Mouse (Mus musculus) thymus, postnatal 4 days (tissue): ENCODE measurements around the gene Lrrc32.

Source experiments
- DNase-seq: peaks from one replicate; pipeline ENCODE4 v3.0.0; 2021

Gene Lrrc32

DNA sequence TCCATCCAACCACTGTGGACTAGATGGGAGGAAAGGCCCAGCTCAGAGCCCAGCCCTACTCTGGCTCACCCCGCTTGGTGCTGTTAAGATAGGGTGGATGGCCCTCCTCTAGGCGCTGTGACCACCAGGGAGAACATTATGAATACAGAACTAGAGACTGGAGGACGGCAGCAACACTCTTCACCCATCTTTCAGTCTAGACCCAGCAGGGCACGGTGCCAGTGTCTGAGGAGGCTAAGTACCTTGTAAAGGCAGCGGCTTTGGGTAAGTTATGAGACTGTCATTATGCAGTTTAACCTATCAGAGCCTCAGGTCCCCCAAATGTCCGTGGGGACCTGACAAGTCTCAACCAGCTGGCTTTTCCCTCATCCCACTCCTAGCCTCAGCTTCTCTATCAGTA lies at the start of gene Lrrc32:
Lrrc32 (plus strand) TSS at position 153 of the 400 bp plus-strand sequence.
- DNase-seq, result peak; percentile 63

DNA sequence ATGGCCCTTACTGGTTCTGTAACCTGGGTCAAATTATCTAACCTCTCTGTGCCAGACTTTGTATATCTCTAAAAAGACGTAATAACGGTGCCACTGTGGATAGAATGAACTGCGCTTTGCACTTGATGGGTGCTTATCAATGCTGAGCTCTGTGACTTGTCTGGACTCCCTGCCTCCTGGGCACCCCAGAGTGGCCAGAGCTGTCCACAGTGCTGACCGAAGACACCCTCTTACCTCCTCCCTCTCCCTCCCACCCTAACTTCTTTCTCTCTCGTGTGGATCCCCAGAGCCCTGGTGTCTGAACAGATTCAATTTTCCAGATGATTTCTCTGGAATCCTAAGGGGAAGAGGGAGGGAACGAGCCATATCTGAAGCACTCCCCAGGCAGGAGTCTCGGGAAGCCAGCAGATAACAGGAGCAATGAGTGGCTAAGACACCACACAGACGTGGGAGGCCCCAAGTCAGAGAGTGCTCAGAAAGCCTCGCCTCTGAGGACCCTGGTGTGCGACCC lies 49.1 kb upstream of the Lrrc32 start, which contains the start of gene Gucy2d:
Gucy2d (plus strand) TSS at position 461 of the 511 bp plus-strand sequence.
- DNase-seq, result no peak

DNA sequence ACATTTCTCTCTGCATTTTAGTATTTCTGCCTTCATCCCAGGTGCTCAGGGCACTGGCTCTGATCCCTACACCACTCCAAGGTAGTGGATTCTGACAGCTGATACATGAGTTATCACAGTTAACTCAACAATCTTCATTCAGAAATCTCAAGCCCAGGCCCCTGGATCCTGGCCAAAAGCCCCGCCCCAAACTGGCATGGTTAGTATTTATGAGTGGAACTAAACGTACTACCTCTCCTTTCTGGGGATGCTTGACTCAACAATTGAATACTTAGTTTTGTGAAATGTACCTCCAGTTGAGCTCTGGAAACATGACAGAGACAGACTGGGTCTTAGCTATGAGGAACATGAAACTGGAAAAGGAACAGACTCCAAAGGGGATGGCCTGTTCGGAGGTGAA lies 42.2 kb upstream of the Lrrc32 start:
- DNase-seq, result no peak

DNA sequence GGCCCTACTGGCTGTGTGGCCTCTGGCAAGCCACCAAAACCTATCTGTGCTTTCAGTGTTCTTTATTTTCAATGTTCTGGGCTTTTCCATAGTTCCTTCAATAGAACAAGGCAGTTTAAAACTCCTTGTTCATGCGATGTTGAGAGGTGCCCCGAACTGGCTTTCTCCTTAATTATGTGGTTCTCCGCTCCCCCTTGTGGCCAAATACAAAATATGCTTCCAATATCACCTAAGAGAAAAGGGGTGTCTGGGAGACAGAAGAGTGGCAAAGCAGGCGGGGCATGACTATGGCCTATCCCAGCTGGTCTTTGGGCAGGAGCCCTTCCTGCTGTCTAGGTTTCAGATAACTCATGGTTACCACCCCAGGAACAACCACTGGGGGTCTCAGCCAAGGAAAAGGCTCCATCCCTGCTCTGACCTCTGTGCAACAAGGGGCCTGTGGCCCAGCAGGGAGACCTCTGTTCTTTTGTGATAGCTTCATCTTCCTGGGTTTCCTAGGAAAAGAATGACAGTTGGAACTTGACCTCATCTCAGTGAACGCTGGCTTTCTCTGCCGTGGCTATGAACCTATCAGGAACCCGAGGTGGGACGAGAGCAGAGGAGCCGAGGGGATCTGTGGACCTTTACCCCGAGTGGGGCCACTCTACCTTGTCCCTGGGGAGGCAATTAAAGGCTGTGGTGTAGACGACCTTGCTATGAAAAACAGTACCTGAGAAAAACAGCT lies 41.3 kb upstream of the Lrrc32 start:
- DNase-seq, result peak; percentile 37

DNA sequence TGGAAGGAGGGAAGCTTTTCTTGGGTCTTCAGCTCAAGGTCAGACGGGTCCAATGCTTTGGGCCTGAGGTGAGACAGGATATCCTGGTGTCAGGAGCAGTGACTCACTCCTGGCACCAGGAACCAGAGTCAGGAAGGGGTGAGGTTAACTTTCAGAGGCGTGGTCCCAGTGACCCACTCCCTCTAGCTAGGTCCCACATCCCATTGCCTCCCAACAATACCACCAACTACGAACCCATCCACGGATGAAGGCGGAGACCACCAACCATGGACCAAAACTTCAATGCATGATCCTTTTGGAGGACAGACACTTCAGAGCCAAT lies 40.8 kb upstream of the Lrrc32 start:
- no peak for DNase-seq

DNA sequence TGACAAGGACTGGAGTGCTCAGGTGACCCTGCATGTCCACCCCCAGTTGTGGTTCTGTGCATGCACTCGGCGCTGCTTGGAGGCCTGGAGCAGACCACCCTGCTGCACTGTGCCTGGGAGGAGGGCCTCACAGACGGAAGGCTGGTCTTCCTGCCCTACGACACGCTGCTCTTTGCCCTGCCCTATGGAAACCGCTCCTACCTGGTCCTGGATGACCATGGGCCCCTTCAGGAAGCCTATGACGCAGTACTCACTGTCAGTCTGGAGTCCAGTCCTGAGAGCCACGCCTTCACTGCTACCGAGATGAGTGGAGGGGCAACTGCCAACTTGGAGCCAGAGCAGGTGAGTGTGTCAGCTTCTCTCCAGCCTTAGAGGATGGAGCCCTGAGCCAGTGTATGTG lies 39.4 kb upstream of the Lrrc32 start:
- DNase-seq, result no peak

DNA sequence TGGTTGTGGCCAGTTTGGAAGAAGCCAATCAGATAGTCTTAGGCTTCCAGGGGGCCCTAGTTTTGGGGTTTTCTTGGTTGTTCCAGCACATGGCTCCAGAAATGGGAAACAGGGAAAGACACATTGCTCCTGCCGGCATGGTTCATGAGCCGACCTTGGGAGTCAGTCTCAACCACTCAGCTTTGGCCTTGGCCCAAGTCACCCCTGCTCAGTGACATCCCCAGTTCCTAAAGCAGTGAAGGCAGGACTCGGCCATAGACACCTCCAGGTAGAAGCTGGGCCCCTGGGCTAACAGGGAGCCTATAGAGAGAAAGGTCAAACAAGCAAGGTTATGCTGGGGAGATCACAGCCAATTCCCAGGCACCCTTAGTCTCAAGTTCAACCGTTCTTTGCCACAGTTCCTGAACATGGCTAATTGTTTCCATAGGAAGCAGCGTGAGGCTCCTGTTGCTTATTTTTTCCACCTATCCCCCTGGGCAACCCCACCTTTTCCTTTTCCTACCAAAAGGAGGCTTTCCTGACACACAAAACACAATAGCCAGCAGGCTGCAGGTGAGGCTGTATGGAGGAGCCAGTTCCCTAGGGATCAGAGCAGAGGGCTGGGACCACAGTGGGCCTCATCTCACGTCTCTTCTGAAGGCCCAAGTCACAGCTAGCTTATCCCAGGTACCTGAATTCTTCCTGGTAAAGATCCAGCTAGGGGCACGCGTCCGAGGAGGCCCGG lies 34.5 kb upstream of the Lrrc32 start:
- no peak for DNase-seq

DNA sequence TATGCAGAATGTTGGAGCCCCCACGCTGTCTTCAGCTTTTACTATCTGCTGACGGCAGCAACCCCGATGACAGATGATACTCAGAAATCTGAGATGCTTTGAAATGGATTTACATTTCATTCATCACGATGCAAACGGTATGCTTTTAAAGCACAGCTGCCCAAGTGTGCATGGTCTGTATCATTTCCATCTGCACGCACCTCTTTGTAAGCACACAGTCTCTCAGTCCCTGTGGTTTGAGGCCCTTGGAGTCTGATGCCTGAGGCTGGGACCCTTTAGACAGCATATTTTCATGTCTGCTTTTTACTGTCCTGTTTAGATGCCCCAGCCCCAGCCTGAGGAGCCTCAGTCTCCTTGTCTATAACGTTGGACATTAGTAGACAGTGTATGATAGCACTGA lies 28.8 kb upstream of the Lrrc32 start:
- no peak for DNase-seq

DNA sequence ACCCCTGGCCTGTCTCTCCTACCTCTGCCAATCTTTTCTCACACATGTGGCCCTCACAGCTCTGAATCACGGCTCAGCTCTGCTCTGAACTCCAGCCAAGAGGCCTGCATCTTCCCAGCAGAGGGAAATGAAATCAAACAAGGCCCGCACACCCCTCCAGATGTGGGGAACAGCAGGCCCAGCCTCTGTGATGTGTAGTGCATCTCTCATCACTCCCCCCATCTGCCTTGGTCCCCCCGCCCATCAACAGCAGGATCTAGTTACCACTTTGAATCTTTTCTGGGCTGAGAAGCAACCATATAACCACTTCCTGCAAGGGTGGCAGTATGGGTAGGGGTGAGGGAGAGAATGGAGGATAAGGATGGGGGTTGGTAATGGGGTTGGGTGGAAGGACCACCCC lies 20.0 kb upstream of the Lrrc32 start:
- DNase-seq, result peak; percentile 64

DNA sequence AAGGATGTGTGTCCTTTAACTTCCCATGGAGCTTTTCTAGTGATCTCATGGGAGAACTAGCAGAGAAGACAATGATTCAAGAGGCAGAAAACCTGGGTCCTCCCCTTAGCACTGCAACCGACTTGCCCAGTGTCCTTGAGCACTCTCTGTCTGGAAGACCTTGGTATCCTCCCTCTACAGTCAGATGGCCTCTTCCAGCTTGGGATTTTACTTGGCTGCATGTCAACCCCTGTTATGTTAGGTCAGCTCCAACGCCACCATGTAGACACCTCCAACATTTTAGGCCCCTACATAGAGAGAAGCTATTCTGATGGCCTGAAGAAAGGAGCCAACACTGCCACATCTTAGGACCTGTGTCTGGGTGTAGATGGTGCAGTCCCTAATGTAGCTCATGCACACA lies 16.6 kb upstream of the Lrrc32 start:
- no peak for DNase-seq

DNA sequence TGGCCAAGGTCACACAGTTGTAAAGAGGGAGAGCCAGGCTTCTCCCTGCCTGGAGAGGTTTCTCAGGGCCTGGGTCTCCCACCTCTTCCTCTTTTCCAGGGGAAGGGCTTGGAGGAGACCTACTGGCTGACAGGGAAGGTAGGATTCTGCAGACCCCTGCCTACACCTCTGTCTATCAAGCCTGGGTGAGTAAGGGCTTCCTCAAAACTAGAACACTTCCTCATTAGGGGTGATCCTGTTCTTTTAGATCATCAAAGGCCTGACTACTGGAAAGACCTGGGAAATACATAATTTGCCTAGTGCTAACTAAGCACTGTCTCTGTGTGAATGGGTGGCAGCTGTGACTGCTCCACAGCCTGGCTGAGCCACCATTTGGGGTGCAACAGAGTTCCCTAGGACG lies 14.5 kb upstream of the Lrrc32 start:
- no peak for DNase-seq

DNA sequence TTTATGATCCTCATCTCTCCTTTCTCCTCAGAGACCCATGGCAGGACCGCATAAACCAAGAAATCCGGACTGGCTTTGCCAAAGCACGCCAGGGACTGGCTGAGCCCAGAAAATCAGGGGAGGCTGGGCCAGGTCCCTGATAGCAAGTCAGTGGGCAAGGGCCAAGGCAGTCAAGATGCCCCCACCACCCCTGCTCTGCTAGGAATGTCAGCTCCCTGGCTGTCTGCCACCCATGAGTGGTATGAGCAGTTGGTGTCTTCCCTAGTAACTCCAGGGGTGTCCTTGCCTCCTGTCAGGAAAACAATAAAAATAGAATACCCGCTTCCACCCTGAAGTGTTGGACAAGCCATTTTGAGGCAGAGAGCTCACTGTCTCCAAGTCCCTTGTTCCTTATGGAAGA lies 11.9 kb upstream of the Lrrc32 start:
- no peak for DNase-seq

DNA sequence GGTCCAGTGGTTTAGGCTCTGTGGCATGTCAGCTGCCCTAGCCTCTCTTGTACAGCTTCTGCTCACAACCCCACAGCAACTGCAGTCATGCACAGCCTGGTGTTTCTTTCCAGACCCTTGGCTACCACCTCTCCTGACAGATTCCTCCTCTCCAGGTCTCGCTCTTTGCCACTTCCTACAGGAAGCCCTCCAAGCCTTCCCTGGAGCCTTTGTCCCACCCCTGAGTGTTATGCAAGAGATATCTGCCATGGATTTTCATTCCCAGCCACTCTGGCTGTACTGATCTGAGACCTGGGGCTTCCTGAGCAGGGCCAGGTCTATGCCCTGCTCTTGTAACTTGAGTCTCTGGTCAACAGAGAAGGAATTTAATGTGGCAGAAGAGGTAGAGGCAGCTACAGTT lies 8.6 kb upstream of the Lrrc32 start:
- DNase-seq, result no peak

DNA sequence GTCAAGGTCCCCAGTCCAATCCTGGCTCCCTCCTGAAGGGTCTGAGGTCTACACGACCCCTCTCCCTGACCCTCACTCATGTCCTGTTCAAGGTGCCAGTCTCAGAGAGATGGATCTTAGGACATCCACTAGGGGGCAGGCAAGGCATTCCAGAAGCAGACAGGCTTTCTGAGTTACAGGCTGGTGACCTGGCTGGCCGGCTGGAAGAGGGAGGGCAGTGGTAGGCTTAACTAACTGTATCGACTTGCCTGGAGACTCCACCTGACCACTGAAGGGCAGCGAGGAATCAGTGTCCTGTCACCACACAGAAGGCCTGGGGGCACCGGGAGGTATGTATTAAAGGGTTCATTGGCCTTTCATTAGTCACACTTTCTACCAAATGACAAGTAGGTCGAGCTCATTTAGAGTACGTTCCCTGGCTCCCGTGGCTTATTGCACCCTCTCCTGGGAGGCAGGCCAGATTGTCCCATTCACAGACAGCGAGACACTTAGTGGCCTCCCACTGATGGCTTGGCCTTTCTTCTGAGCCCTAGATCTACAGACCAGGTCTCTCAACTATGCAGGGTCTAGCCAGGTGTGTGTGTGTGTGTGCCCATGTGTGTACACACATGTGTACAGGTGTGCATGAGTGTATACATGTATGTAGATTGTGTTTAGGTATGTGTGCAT lies 7.9 kb upstream of the Lrrc32 start:
- peak; percentile 89 for DNase-seq

DNA sequence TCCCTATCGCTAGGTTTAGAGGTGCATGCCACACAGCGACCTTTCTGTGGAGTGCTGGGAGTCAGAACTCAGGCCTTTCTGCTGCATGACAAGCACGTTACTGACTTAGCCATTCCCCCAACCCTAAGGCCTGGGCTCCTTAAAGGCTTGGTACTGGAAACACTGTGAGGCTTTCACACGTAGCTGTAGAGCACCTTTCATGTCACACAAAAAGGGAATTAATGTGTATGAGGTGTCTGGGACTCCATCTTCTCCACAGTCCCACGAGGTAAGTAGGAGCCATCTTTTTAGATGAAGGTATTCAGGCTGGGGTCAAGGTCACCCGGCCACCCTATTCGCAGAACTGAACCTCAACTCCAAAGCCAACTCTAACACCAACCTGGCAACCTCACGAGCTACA lies 7.2 kb upstream of the Lrrc32 start:
- DNase-seq, result no peak

DNA sequence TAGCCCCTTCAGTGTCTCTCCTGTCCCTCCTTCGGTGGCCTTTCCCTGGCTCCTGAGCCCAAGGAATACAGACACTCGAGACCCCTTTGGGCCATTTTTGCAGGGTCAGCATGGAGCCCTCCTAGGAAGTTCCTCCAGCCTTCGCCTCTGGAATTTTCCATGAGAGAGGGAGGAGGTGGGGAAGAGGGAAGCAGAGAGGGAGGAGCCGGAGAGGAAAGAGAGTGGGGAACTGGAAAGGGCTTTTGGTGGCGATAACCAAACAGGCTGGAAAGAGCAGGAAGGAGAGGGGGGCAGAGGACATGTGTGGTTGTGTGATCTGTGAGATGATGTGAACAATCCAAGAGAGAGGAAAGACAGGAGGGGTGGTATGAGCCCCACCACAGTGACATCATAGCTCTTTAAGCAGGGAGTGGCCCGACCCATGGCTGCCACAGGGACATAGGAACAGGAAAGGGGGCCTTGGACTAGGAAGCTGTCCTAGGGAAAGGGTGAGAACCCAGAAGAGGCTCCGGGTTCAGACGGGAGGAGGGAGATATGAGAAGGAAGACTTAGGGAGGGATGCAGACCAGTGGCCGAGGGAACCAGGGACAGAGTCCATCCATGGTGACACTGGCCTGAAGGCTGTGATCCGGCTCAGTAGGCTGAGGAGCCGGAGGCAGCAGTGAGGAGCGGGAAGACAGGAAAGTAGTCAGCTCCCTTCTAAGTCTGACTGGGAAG lies 6.4 kb upstream of the Lrrc32 start:
- peak; percentile 21 for DNase-seq

DNA sequence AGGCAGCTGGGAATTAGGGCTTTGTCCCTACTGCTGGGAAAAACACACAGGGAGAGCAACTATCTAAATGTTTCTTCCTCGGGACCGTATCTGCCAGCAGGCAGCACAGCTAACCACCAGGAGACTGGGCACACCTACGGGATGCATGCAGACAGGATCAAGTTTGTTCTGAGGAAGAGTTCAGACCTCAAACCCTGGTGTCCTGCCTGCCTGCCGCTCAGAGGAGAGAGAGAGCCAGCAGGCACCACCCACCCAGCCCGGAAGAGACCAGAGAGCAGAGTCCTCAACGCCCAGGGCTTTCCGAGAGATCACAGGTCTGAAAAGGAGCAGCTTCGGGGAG lies 5.8 kb upstream of the Lrrc32 start:
- DNase-seq, result peak; percentile 38

DNA sequence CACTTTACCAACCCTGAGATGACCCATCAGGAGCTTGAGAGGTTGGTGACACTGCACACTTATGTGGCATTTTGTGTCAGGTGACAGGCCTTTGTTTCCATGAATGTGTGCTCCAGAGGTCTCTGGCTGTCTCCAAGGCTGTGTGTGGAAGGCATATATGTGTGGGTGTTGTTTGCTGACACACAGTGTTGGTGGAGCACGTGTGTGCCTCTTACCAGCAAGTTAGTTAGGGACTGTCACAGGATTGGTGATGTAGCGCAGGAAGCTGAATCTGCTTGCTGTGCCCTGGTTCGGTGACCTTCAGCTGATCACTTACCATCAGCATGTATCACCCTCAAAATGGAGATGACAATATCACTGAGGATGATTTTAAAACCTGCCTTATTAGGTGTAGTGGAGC lies 4.2 kb upstream of the Lrrc32 start:
- no peak for DNase-seq

DNA sequence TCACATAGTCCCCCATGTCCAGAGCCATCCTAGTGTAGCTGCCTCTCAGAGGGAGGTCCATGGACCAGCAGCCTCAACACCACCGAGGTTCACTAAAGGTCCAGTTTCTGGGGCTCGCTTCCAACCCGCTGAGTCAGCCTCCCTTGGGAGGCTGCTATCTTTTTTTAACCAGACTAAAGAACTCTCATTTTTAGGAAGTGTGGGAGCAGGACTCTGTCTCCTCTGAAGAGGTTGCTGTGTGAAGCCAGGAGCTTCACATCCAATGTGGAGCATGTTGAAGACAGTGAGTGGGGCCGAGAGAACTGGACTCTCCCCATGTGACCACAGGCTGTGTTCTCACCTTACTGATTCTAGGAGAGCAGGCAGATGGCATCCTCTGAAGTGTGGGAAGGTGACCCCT lies 3.6 kb upstream of the Lrrc32 start:
- DNase-seq, result no peak

DNA sequence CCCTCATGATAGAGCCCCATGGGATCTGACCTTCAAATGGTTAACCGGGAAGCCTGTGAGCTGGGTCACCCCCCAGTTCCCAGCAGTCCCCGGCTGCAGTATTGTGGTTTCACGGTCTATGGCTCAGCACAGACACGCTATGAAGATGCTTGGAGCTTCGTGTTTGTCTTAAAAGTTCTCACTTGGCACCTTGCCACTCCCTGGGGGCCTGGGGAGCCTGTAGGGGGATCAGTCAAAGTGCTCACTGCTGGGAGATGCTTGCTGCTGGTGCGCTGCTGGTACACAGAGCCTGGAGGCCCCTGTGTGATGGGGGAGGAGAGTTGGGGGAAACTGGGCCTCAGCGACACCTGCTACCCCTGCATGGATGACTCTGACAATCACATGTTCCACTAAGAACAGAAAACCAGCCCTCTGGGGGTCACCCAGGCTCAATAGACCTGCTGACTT lies 2.6 kb upstream of the Lrrc32 start:
- peak; percentile 83 for DNase-seq

DNA sequence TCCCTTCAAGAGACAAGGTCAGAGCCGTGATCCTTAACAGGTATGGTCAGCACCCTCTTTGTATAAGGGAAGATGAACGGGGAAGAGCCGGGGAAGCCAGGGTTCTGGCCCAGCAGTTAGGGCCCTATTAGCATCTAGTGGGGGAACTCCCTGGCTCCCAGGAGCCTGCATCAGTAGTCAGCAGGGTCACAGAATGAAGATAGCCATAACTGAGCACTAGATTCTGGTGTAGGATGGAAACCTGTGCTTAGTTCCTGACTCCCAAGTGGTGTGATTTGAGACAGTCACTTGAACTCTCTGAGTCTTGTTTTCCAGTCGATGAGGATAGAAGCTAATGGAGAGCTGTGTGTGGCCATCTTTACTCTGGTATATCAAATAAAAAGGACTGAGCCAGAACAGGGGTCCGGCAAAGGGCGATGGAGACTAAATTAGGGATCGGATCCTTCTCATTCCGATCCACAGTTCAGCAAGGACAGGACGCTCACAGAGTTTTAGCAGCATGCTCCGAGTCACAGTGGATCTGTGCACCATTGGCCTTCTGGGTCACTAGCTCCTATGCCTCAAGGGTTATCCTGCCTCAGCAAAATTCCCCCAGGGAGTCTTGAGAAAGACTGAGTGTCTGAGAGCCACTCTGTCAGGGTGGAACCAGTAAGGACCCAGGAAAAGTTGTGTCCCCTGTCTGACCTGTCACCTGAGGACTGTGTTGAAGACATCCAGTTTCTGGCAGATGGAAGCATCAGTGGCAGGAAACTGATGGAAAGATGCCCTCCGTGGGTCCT lies 1.7 kb upstream of the Lrrc32 start:
- DNase-seq, result peak; percentile 30

DNA sequence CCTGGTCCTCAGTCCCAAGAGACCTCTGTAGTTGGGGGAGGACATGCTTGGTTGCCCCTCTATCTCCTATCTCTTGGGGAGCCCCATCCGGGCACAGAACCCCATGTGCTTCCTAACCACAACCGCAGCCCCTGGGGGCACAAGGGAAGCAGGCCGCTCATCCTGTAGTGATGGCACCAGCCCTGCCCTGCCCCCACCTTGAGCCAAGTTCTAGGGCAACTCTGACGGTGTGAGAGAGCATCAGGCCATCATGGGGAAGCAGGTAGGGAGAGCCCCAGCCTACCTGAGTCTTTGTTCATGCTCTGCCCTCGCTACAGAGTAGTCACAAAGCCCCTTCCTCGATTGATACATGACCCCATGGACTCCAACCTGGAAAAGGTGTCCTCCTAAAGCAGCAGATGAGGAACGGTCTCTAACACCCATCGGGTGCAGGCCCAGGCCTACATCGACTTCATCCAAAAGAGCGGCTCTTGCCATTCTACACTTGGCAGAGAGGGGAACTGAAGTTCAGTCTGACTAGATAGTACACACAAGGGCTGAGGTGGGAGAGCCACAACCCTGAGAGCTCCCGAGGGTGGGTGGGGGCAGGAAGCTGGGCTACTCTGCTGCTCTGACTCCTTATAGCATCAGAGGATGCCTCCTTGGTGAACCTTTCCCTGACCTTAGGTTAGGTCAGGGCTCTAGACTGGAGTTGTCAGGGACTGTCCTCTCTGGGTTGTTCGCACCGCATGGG lies 519 bp upstream of the Lrrc32 start:
- peak; percentile 86 for DNase-seq
